Mouse (Mus musculus) C3H10T1/2 (cell line): ENCODE results near the gene Mosmo. TPM values are rescaled to one million over a fixed set of nuclear protein-coding genes. Genes with fewer than 3 reads are reported as not detected.

ENCODE experiments used
- polyA plus RNA-seq, 2 experiments: library from polyadenylated mRNA; unstranded; fragments of >200 nt; fragmentation: generic; extraction: Trizol; gene quantifications; one replicate each; pipeline ENCODE4 v1.2.1; 2012; ENCODE audit warnings: missing spikeins in 2 of 2

Mosmo gene
- polyA plus RNA-seq: 10 to 100 TPM; 11.8 to 39.2 TPM

GRCm38 (mm10) chr7:120677001-120677643 lies at the start of gene Mosmo:
TSS of gene Mosmo (plus strand) at chr7:120677618.

GRCm38 (mm10) chr7:120634711-120635361 lies 42.6 kb upstream of the Mosmo start, which contains the start of gene Uqcrc2:
TSS of gene Uqcrc2 (plus strand) at chr7:120635176.

GRCm38 (mm10) chr7:120670153-120670875 lies 7.1 kb upstream of the Mosmo start, which contains the start of gene Pdzd9:
TSS of gene Pdzd9 (minus strand) at chr7:120670343.

DNA sequence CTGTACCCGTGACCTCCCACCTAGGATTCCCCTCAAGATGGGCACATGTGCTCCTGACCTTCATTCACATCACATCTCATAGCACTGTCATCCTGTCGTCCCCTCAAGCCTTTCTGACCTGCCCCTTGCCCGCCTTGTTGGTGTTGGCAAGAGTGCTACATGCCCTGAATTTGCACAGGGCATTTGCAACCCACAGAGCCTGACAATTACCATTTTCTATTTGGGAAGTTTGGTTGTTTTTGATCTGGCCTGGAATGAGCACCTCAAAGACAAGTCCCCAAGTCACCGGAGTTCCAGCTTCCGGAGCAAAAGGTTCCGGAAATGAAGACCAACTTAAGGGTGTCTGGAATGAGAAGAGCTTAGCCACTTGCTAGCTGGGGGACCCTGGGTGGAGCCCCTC lies 61.6 kb downstream of the Mosmo start, which contains the start of gene Vwa3a:
TSS of gene Vwa3a (plus strand) at position 301 of the 400 bp plus-strand sequence.

Other genes with a start within 250 kb of the Mosmo start
- gene Uqcrc2, start 42.4 kb upstream of the Mosmo start, polyA plus RNA-seq: 10 to 100 TPM; 34.5 to 83.1 TPM
- under 1 TPM; 0.11 to 0.25 TPM for gene Pdzd9, start 7.3 kb upstream of the Mosmo start, polyA plus RNA-seq
- under 1 TPM in 1 of 2 experiments, not detected in 1; 0.04 TPM for gene Vwa3a, start 61.7 kb downstream of the Mosmo start, polyA plus RNA-seq
- gene Gm5737, start 134.7 kb downstream of the Mosmo start, polyA plus RNA-seq: not detected
- 10 to 100 TPM; 20.5 to 33.1 TPM for gene Eef2k, start 165.2 kb downstream of the Mosmo start, polyA plus RNA-seq
- gene Polr3e, start 240.1 kb downstream of the Mosmo start, polyA plus RNA-seq: 1 to 10 TPM; 4.2 to 6.6 TPM